Mouse (Mus musculus) lung, postnatal 0 days (tissue): Measurements from ENCODE around the gene Lsp1.

Experiments used
- CTCF ChIP-seq: IDR thresholded peaks from 2 replicates; pipeline ENCODE4 v1.5.1; 2016; ENCODE audit warnings: antibody characterized with exemption, mild to moderate bottlenecking
- EP300 ChIP-seq: IDR thresholded peaks from 2 replicates; pipeline ENCODE4 v1.6.1; 2016; ENCODE audit warnings: antibody characterized with exemption, mild to moderate bottlenecking, control low read depth

GRCm38 (mm10) chr7:142455251-142455650 is 5.4 kb upstream of the Lsp1 start:
- TF ChIP-seq CTCF = no peak
- no peak for TF ChIP-seq EP300
